Mouse (Mus musculus) ES-Bruce4 (cell line): ENCODE results near the gene Slc25a17.

ENCODE experiments used
- CTCF ChIP-seq: IDR thresholded peaks from one replicate; pipeline ENCODE4 v1.8.1; 2011; ENCODE audit warnings: low read depth, low read length
- POLR2A ChIP-seq: IDR thresholded peaks from one replicate; pipeline ENCODE4 v1.8.1; 2011; ENCODE audit warnings: low read length; ENCODE audit not compliant: insufficient read depth

- TF ChIP-seq POLR2A: no peak
- TF ChIP-seq CTCF: no peak
Observed at GRCm38 (mm10) chr15:81290747-81291146, 69.9 kb downstream of the Slc25a17 start.
